11 mouse cellular contexts compared by ENCODE assay signal in genomic region chr5:151218689-151219115, GRCm38 (mm10). TPM values are rescaled to one million over a fixed set of nuclear protein-coding genes. Genes with fewer than 3 reads are reported as not detected.
DNase-seq lines count a peak whose midpoint lies in the region; ATAC-seq lines count a peak whose summit lies in the region.
"Had no signal": no experiment of that assay in that cellular context is flagged by ENCODE, and none has a peak within 500 bp of the region (broad histone marks: within the 10 kb centered on the region; RNA-seq: fewer than 3 reads in every experiment).

No protein-coding gene starts in this region.

- H3K27me3 ChIP-seq in heart, embryonic 11.5 days (ENCODE audit: control insufficient read depth, insufficient read depth, low read length), result no peaks in the 10 kb centered on the region
- H3K27me3 ChIP-seq in midbrain, embryonic 16.5 days (ENCODE audit: control insufficient read depth, insufficient read depth, low read depth, low read length), result no peaks in the 10 kb centered on the region
- no peaks in the 10 kb centered on the region for H3K27me3 ChIP-seq in heart, embryonic 10.5 days (ENCODE audit: insufficient read depth, poor library complexity, severe bottlenecking)

- H3K27ac ChIP-seq in heart, embryonic 11.5 days (ENCODE audit: low read depth, low read length), result no peak overlapping the region
- H3K27ac ChIP-seq in midbrain, embryonic 16.5 days (ENCODE audit: low read length), result no peak overlapping the region
- no peak overlapping the region for H3K27ac ChIP-seq in heart, embryonic 10.5 days
- H3K27ac ChIP-seq: liver, embryonic 14.5 days had no signal

- no peaks in the 10 kb centered on the region for H3K4me1 ChIP-seq in heart, embryonic 11.5 days (ENCODE audit: control insufficient read depth, insufficient read depth, low read length)
- no peaks in the 10 kb centered on the region for H3K4me1 ChIP-seq in midbrain, embryonic 16.5 days (ENCODE audit: control insufficient read depth, insufficient read depth, low read length)
- H3K4me1 ChIP-seq in heart, embryonic 10.5 days, result 0 out of 2 replicates have a peak, but pooled peaks cover 3% of the 10 kb centered on the region

- no peak overlapping the region for H3K4me3 ChIP-seq in heart, embryonic 11.5 days (ENCODE audit: low read depth, low read length)
- no peak overlapping the region for H3K4me3 ChIP-seq in midbrain, embryonic 16.5 days (ENCODE audit: low read depth, low read length)
- H3K4me3 ChIP-seq in heart, embryonic 10.5 days, result no peak overlapping the region

- intact Hi-C loops in heart, postnatal 25 days (cut with DNase I), result no loop called here

- 58% methylated on average over 6 of the region's 6 CpGs for WGBS in heart, embryonic 11.5 days (ENCODE audit: insufficient replicate concordance)
- 14% methylated on average over 6 of the region's 6 CpGs for WGBS in midbrain, embryonic 16.5 days
- 59% methylated on average over 6 of the region's 6 CpGs for WGBS in heart, embryonic 10.5 days

- DNase-seq in heart, adult 11 months, result peak; percentile 95
- peak; percentile 27 for DNase-seq in embryo, embryonic 11.5 days (ENCODE audit: low read depth, low spot score)
- DNase-seq in kidney, adult 11 months, result peak; percentile 23
- no peak for DNase-seq in thymus, adult 18-20 months
- DNase-seq in heart, embryonic 10.5 days (ENCODE audit: low spot score), result no peak
- DNase-seq in heart, postnatal 25 days (ENCODE audit: low spot score), result no peak
- DNase-seq: gastrocnemius, postnatal 10 days; right cerebral cortex, adult 18-20 months had no signal

- H3K9ac ChIP-seq in heart, embryonic 11.5 days (ENCODE audit: low read depth, low read length), result no peak overlapping the region
- H3K9ac ChIP-seq in midbrain, embryonic 16.5 days (ENCODE audit: low read depth, low read length), result no peak overlapping the region
- H3K9ac ChIP-seq: liver, embryonic 14.5 days had no signal

- no peak for ATAC-seq in heart, embryonic 11.5 days (replicated peaks; ENCODE audit: insufficient number of reproducible peaks, low FRiP score, low TSS enrichment)
- peak; percentile 62; the same call in 1 of the 2 replicates for ATAC-seq in midbrain, embryonic 16.5 days

- H3K4me2 ChIP-seq in heart, embryonic 11.5 days, result no peak overlapping the region
- H3K4me2 ChIP-seq in midbrain, embryonic 16.5 days (ENCODE audit: low read length), result no peak overlapping the region

- H3K9me3 ChIP-seq in heart, embryonic 11.5 days (replicated peaks; ENCODE audit: control insufficient read depth, low read length), result no peaks in the 10 kb centered on the region
- H3K9me3 ChIP-seq in midbrain, embryonic 16.5 days (replicated peaks; ENCODE audit: control insufficient read depth, low read length, poor library complexity, severe bottlenecking), result no peaks in the 10 kb centered on the region
- H3K9me3 ChIP-seq in heart, embryonic 10.5 days, result no peaks in the 10 kb centered on the region

- no peaks in the 10 kb centered on the region for H3K36me3 ChIP-seq in heart, embryonic 11.5 days (ENCODE audit: control insufficient read depth, insufficient read depth, low read length)
- no peaks in the 10 kb centered on the region for H3K36me3 ChIP-seq in midbrain, embryonic 16.5 days (ENCODE audit: control insufficient read depth, insufficient read depth, low read length)
- no peaks in the 10 kb centered on the region for H3K36me3 ChIP-seq in heart, embryonic 10.5 days

RNA-seq across cellular contexts. Expression of gene Stard13, which starts 14.9 kb away (rescaled TPM):
- 1.4 and 3.0 TPM in 2 replicates for polyA plus RNA-seq in heart, embryonic 11.5 days (2014; fragmentation: Nextera tagmentation; extraction: Ambion mirVana)
- polyA plus RNA-seq in midbrain, embryonic 16.5 days (2015; fragmentation: Nextera tagmentation; extraction: Ambion mirVana), result 3.6 and 5.2 TPM in 2 replicates
- polyA plus RNA-seq in heart, embryonic 10.5 days (2016; fragmentation: Nextera tagmentation; extraction: Ambion mirVana), result 2.7 and 3.3 TPM in 2 replicates
- 10 to 100 TPM; 18.4 to 22.4 TPM for total RNA-seq in heart, postnatal 25 days (2021)

Comparison
In these comparisons a context has a peak if more than half of its experiments do, and no peak if none do; other contexts are left out.
1. DNase-seq: peak in heart, adult 11 months (single experiment), embryo, embryonic 11.5 days (single experiment) and kidney, adult 11 months (single experiment); none in thymus, adult 18-20 months (0 of 2), heart, embryonic 10.5 days (single experiment) and heart, postnatal 25 days (single experiment).